Mouse (Mus musculus) stomach, postnatal 0 days (tissue): ENCODE data around the gene Haus3. TPM values are rescaled to one million over a fixed set of nuclear protein-coding genes. Genes with fewer than 3 reads are reported as not detected.

Source experiments
- ATAC-seq: fragments of 200-750 bp; cut with Nextera tagmentation; 2 replicates; pipeline ENCODE4 v1.8.0; 2017; ENCODE audit not compliant: low FRiP score, low TSS enrichment
- DNase-seq: peaks from one replicate; pipeline ENCODE4 v3.0.0-alpha.2; 2016; ENCODE audit warnings: low spot score
- H3K27ac ChIP-seq: fragments of 300-500 bp; sonication (generic); replicated peaks from 2 replicates; pipeline ENCODE4 v1.5.1; 2014; ENCODE audit warnings: mild to moderate bottlenecking, control low read depth
- H3K27me3 ChIP-seq: fragments of 300-500 bp; sonication (generic); 2 replicates; pipeline ENCODE4 v1.6.1; 2014; ENCODE audit warnings: low read length; ENCODE audit not compliant: control insufficient read depth, insufficient read depth
- H3K36me3 ChIP-seq: fragments of 300-500 bp; sonication (generic); 2 replicates; pipeline ENCODE4 v1.6.1; 2014; ENCODE audit warnings: low read length, mixed read lengths; ENCODE audit not compliant: control insufficient read depth, insufficient read depth
- H3K4me1 ChIP-seq: fragments of 300-500 bp; sonication (generic); replicated peaks from 2 replicates; pipeline ENCODE4 v1.6.1; 2014; ENCODE audit warnings: antibody characterized with exemption; ENCODE audit not compliant: control insufficient read depth, insufficient read depth
- H3K4me2 ChIP-seq: fragments of 300-500 bp; sonication (generic); replicated peaks from 2 replicates; pipeline ENCODE4 v1.6.1; 2014; ENCODE audit warnings: low read depth, mild to moderate bottlenecking, control low read depth, moderate library complexity
- H3K4me3 ChIP-seq: fragments of 300-500 bp; sonication (generic); 2 replicates; pipeline ENCODE4 v1.5.1; 2014; ENCODE audit warnings: low read depth, low read length, control low read depth
- H3K9ac ChIP-seq: fragments of 300-500 bp; sonication (generic); 2 replicates; pipeline ENCODE4 v1.6.1; 2014; ENCODE audit warnings: mild to moderate bottlenecking, low read length, control low read depth, mixed read lengths
- H3K9me3 ChIP-seq: fragments of 300-500 bp; sonication (generic); 2 replicates; pipeline ENCODE4 v1.6.1; 2016; ENCODE audit warnings: low read length; ENCODE audit not compliant: control insufficient read depth
- CTCF ChIP-seq: IDR thresholded peaks from 2 replicates; pipeline ENCODE4 v1.5.1; 2016; ENCODE audit warnings: antibody characterized with exemption, low read depth, mild to moderate bottlenecking, moderate library complexity
- EP300 ChIP-seq: optimal IDR thresholded peaks from 2 replicates; pipeline ENCODE3; 2016; ENCODE audit warnings: antibody characterized with exemption
- WGBS: fragments of 180-500 bp; shearing (Covaris S2); extraction: QIAGEN DNeasy Blood & Tissue Kit; methylation state at CpG from one replicate; pipeline ENCODE4 v1.1.7; 2014; 5-methylcytosine and 5-hydroxymethylcytosine counted together
- polyA plus RNA-seq: library from polyadenylated mRNA; unstranded; fragments of >200 nt; fragmentation: Nextera tagmentation; extraction: Ambion mirVana; gene quantifications from 2 replicates; pipeline ENCODE4 v1.2.1, GENCODE M21; 2015

Haus3 gene
- polyA plus RNA-seq, 1 experiment from 2014 or later: 12.3 TPM

DNA sequence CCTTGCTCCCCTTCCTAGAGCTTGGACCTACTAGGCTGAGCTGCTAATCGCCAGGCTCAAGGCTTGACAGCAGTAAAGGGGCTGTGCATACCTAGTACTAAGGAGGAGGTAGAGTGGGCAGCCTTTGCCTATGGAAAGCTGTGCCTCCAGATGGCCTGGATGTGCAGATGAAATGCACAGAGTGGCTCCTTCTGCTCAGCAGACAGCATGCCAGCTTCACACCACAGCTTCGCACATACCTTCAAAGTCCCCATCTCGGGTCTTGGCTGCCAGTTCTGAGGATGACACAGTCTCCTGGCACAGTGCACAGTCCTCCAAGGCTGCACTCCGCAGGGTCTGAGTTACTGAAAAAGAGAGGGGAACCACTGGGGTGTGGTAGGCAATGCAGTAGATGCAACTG, 27.9 kb upstream of the Haus3 start:
- no peaks in the 10 kb centered on the region for H3K4me1 ChIP-seq
- DNase-seq (no peak), ATAC-seq (no peak)
- no peaks in the 10 kb centered on the region for H3K9me3 ChIP-seq
- H3K27me3 ChIP-seq: no peaks in the 10 kb centered on the region
- H3K36me3 ChIP-seq: no peaks in the 10 kb centered on the region
- no peak overlapping the region for H3K4me3 ChIP-seq
- TF ChIP-seq CTCF (no peak), EP300 (no peak)
- no peak overlapping the region for H3K27ac ChIP-seq
- 70% methylated on average over 4 of the region's 4 CpGs for WGBS
- H3K4me2 ChIP-seq: no peak overlapping the region
- H3K9ac ChIP-seq: no peak overlapping the region

DNA sequence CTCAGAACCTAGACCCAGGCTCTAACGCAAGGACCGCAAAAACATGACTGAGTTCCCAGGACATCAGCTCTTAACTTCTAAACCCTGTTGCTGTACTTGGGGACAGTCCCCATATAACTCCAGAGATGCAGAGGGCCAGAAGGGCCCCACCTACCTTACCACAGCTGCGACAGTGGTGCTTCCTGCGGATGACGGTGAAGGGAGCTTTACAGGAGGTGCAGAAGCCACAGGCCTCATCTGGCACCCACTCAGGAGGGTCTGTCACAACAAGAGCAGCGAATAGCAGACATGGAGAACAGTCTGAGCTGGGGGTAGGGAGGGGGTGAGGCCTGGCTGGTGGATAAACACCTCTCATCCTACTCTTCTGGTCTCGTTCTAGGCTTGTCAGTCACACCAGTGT, 27.1 kb upstream of the Haus3 start:
- ATAC-seq (no peak), DNase-seq (no peak)
- no peaks in the 10 kb centered on the region for H3K36me3 ChIP-seq
- TF ChIP-seq CTCF (no peak), EP300 (no peak)
- H3K4me2 ChIP-seq: no peak overlapping the region
- no peak overlapping the region for H3K27ac ChIP-seq
- 79% methylated on average over 7 of the region's 7 CpGs for WGBS
- H3K4me1 ChIP-seq: no peaks in the 10 kb centered on the region
- no peak overlapping the region for H3K4me3 ChIP-seq
- no peaks in the 10 kb centered on the region for H3K27me3 ChIP-seq
- no peak overlapping the region for H3K9ac ChIP-seq
- H3K9me3 ChIP-seq: no peaks in the 10 kb centered on the region

DNA sequence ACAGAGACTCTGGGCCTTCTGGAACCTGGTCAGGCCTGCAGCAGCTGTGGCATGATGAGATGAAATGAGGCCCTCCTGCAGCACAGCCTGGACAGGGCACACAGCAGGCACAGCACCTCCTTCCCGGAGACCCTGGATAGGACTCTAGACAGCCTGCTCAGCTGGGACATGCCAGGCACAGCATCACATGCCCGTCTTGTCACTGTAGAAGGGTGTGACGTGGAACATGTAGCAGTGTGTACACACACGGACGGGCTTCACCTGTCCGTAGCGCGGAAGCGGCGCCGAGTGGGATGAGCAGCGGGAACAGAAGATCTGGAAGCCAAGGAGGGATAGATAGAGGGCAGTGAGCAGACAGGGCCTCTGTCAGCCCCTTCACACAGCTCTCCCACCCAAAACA, 26.5 kb upstream of the Haus3 start:
- WGBS: 92% methylated on average over 12 of the region's 12 CpGs
- H3K9ac ChIP-seq: no peak overlapping the region
- H3K4me1 ChIP-seq: no peaks in the 10 kb centered on the region
- no peak overlapping the region for H3K27ac ChIP-seq
- ATAC-seq: no peak
- no peak overlapping the region for H3K4me2 ChIP-seq
- DNase-seq: no peak
- H3K4me3 ChIP-seq: no peak overlapping the region
- H3K36me3 ChIP-seq: no peaks in the 10 kb centered on the region
- TF ChIP-seq CTCF: no peak
- TF ChIP-seq EP300: no peak
- H3K9me3 ChIP-seq: no peaks in the 10 kb centered on the region
- no peaks in the 10 kb centered on the region for H3K27me3 ChIP-seq

DNA sequence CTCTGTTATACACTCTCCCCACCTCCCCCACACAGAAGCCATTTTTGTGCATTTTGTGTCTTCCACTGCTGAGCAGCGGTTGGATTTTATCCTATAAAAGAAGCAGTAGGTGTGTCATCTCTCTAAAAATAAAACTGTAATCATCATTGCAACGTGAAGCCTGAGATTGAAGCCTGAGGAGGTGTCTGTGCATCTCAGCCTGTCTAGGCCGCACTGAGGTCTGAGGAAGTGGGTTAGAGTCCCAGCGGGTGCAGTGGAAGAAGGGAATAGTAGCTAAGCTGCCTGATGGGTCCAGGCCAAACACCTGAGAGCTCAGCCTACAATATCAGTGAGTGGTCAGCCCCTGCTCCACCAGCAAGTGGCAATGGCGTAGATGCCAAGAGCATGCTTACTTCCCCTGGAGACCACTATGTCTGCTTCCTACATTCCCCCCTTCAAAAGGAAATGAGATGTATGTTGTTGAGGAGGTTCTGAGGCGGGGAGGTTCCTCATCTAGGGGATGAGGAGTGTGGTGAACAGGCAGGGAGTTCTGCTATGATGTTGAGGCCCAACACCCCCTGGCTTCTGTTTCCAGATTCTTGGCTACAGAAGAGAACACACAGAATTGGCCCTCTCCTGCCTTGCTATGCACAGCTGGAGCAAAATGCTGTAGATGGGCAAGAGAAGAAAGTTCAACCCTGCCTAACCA, 25.8 kb upstream of the Haus3 start:
- no peak for ATAC-seq
- no peak for DNase-seq
- Histone ChIP-seq H3K27ac (no peak overlapping the region), H3K4me3 (no peak overlapping the region), H3K36me3 (no peaks in the 10 kb centered on the region), H3K4me2 (no peak overlapping the region), H3K9ac (no peak overlapping the region), H3K4me1 (no peaks in the 10 kb centered on the region), H3K27me3 (no peaks in the 10 kb centered on the region), H3K9me3 (no peaks in the 10 kb centered on the region)
- TF ChIP-seq CTCF (no peak), EP300 (no peak)
- WGBS: 77% methylated on average over 6 of the region's 6 CpGs

DNA sequence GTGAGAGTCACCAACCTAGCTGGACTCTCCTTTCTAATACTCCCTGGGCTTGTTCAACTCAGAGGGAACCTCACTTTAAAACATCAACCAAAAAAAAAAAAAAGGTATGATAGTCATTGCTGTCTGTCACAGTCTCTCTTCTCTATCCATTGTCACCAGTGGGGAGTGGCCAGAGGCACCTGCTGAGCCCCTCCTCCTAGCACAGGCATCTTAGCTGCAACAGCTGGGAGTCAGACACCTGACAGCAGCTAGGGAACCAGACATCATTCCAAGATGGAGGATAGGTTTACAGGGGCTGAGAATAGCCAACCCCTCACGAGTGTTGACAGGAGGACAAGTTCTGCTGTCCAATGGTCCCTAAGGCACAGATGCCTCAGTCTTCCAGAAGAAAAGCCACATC, 25.1 kb upstream of the Haus3 start:
- Histone ChIP-seq H3K4me1 (no peaks in the 10 kb centered on the region), H3K4me3 (no peak overlapping the region), H3K4me2 (no peak overlapping the region), H3K27me3 (no peaks in the 10 kb centered on the region), H3K27ac (no peak overlapping the region), H3K36me3 (no peaks in the 10 kb centered on the region), H3K9ac (no peak overlapping the region), H3K9me3 (no peaks in the 10 kb centered on the region)
- no peak for DNase-seq
- no peak for TF ChIP-seq EP300
- no peak for TF ChIP-seq CTCF
- no peak for ATAC-seq
- 36% methylated on average over 1 of the region's 1 CpGs for WGBS

DNA sequence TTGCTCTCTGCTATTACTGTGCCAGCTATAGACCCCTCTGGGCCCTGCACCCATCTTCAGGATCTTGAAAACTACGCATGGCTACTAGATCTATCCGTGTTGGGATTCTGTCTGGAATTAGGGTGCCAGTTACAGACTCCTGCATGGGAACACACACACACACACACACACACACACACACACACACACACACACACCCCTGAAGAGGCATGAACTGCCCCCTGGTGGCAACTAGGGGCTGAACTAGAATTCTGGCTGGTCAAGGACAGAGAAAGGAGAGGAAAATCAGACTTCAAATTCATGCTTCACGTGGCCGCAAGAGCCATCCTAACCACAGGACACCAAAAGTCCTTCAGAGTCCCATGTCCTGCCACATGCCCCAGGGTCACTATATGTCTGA, 22.5 kb upstream of the Haus3 start:
- WGBS: 78% methylated on average over 4 of the region's 4 CpGs

More for the DNA sequence above, 22.5 kb upstream of the Haus3 start:
- Histone ChIP-seq H3K4me1 (0 out of 2 replicates have a peak, but pooled peaks cover 2% of the 10 kb centered on the region), H3K27ac (no peak overlapping the region), H3K27me3 (no peaks in the 10 kb centered on the region), H3K9me3 (no peaks in the 10 kb centered on the region), H3K9ac (no peak overlapping the region), H3K4me3 (no peak overlapping the region), H3K4me2 (no peak overlapping the region), H3K36me3 (no peaks in the 10 kb centered on the region)
- TF ChIP-seq CTCF (peak; percentile 73), EP300 (no peak)
- ATAC-seq (no peak), DNase-seq (peak; percentile 48)
